Mouse (Mus musculus) liver, embryonic 14.5 days (tissue): ENCODE measurements around the gene Kcnc3. TPM values are rescaled to one million over a fixed set of nuclear protein-coding genes. Genes with fewer than 3 reads are reported as not detected.

Source experiments
- ATAC-seq: fragments of 200-750 bp; cut with Nextera tagmentation; 2 replicates; pipeline ENCODE4 v1.8.0; 2017; ENCODE audit warnings: moderate number of reproducible peaks, mild to moderate bottlenecking, moderate library complexity; ENCODE audit not compliant: insufficient read depth
- DNase-seq, 3 experiments: peaks; one replicate each; pipeline ENCODE4 v3.0.0-alpha.2; 2012 to 2013; ENCODE audit warnings: low read depth in 3 of 3, low spot score in 3 of 3
- H3K27ac ChIP-seq: fragments of 300-500 bp; sonication (generic); 2 replicates; pipeline ENCODE4 v1.5.1; 2014; ENCODE audit warnings: moderate library complexity, mild to moderate bottlenecking, control low read depth, inconsistent platforms
- H3K27me3 ChIP-seq: fragments of 300-500 bp; sonication (generic); 2 replicates; pipeline ENCODE4 v1.6.1; 2014; ENCODE audit warnings: mild to moderate bottlenecking, low read length, moderate library complexity; ENCODE audit not compliant: control insufficient read depth, insufficient read depth
- H3K36me3 ChIP-seq: fragments of 300-500 bp; sonication (generic); replicated peaks from 2 replicates; pipeline ENCODE4 v1.6.1; 2014; ENCODE audit warnings: low read depth; ENCODE audit not compliant: control insufficient read depth, insufficient read depth
- H3K4me1 ChIP-seq, 2 experiments: fragments of 200-500 bp in 1 of 2; fragments of 300-500 bp in 1 of 2; sonication (generic) in 1 of 2; replicated peaks; 2 replicates each; pipeline ENCODE4 v1.6.1; 2012 to 2014; ENCODE audit warnings: antibody characterized with exemption in 1 of 2, inconsistent platforms in 1 of 2, low read length in 1 of 2; ENCODE audit not compliant: control insufficient read depth in 2 of 2, insufficient read depth in 2 of 2
- H3K4me2 ChIP-seq: fragments of 300-500 bp; sonication (generic); 2 replicates; pipeline ENCODE4 v1.6.1; 2014; ENCODE audit warnings: low read depth, mild to moderate bottlenecking, control low read depth, moderate library complexity
- H3K4me3 ChIP-seq, 2 experiments: fragments of 200-500 bp in 1 of 2; fragments of 300-500 bp in 1 of 2; sonication (generic) in 1 of 2; 2 replicates each; pipeline ENCODE4 v1.5.1; 2012 to 2014; ENCODE audit warnings: low read depth in 2 of 2, low read length in 2 of 2, mild to moderate bottlenecking in 2 of 2, control low read depth in 1 of 2, inconsistent platforms in 1 of 2, moderate library complexity in 1 of 2; ENCODE audit not compliant: insufficient read depth in 1 of 2
- H3K9ac ChIP-seq: fragments of 300-500 bp; sonication (generic); replicated peaks from 2 replicates; pipeline ENCODE4 v1.6.1; 2014; ENCODE audit warnings: mild to moderate bottlenecking, control low read depth, moderate library complexity
- H3K9me3 ChIP-seq: fragments of 300-500 bp; sonication (generic); 2 replicates; pipeline ENCODE4 v1.6.1; 2016; ENCODE audit warnings: low read length, mixed read lengths; ENCODE audit not compliant: control insufficient read depth
- CTCF ChIP-seq: IDR thresholded peaks from 2 replicates; pipeline ENCODE4 v1.5.1; 2016; ENCODE audit warnings: antibody characterized with exemption, low read depth, control low read depth
- EP300 ChIP-seq: IDR thresholded peaks from 2 replicates; pipeline ENCODE4 v1.6.1; 2016; ENCODE audit warnings: antibody characterized with exemption, low read depth
- WGBS: fragments of 180-500 bp; shearing (Covaris S2); extraction: QIAGEN DNeasy Blood & Tissue Kit; methylation state at CpG from one replicate; pipeline ENCODE4 v1.1.7; 2014; ENCODE audit not compliant: insufficient replicate concordance; 5-methylcytosine and 5-hydroxymethylcytosine counted together
- polyA plus RNA-seq, 2 experiments: library from polyadenylated mRNA; depleted of rRNA in 1 of 2; stranded (reverse) in 1 of 2; unstranded in 1 of 2; fragments of >200 nt; fragmentation: Nextera tagmentation in 1 of 2; extraction: Ambion mirVana in 1 of 2; gene quantifications; 2 replicates each; pipeline versions ENCODE4 v1.2.1 to v1.2.3; 2012 to 2014

The Kcnc3 gene
- polyA plus RNA-seq, 2 experiments: 0.16 TPM; not detected in 1

- no peak for DNase-seq
- no peak for ATAC-seq
- no peak overlapping the region for H3K4me3 ChIP-seq
- no peaks in the 10 kb centered on the region for H3K36me3 ChIP-seq
- no peak overlapping the region for H3K9ac ChIP-seq
- H3K9me3 ChIP-seq: no peaks in the 10 kb centered on the region
- 57% methylated on average over 12 of the region's 12 CpGs for WGBS
- H3K4me1 ChIP-seq: no peaks in the 10 kb centered on the region
- TF ChIP-seq EP300: no peak
- no peak for TF ChIP-seq CTCF
- H3K4me2 ChIP-seq: no peak overlapping the region
- no peak overlapping the region for H3K27ac ChIP-seq
- peaks cover 16% of the 10 kb centered on the region for H3K27me3 ChIP-seq
These were observed 7.9 kb downstream of the Kcnc3 start for GRCm38 (mm10) chr7:44598336-44598735.

DNA sequence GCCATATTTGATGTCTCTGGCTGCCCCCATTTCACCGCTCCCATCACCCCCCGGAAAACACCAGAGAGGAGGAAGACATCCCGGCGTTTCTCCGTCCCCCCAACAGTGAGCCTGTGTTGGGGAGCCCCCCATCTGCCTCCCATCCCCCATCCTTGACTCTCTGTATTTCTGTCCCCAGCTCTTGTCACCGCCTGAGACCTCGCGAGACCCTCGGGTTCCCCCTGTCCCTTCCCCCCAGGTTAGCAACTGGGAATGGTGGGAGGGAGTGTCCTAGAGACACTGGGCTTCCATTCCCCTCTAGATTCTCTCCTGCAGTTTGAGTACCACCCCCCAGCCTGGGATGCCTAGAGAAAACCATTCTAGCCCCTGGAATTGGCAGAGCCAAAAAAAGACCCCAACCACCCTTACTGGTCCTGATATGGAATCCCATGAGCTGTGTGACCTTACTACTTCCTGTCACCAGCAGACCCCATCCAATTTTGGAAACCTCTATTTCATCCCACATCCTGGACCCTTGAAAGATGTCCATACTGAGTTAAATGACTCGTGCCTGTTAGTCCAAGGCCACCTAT lies 10.3 kb downstream of the Kcnc3 start:
- Histone ChIP-seq H3K9ac (no peak overlapping the region), H3K9me3 (no peaks in the 10 kb centered on the region), H3K4me3 (no peak overlapping the region), H3K27me3 (peaks cover 35% of the 10 kb centered on the region), H3K27ac (no peak overlapping the region), H3K4me1 (no peaks in the 10 kb centered on the region), H3K4me2 (no peak overlapping the region), H3K36me3 (no peaks in the 10 kb centered on the region)
- 66% methylated on average over 10 of the region's 10 CpGs for WGBS
- TF ChIP-seq CTCF (no peak), EP300 (no peak)
- DNase-seq (no peak), ATAC-seq (no peak)

DNA sequence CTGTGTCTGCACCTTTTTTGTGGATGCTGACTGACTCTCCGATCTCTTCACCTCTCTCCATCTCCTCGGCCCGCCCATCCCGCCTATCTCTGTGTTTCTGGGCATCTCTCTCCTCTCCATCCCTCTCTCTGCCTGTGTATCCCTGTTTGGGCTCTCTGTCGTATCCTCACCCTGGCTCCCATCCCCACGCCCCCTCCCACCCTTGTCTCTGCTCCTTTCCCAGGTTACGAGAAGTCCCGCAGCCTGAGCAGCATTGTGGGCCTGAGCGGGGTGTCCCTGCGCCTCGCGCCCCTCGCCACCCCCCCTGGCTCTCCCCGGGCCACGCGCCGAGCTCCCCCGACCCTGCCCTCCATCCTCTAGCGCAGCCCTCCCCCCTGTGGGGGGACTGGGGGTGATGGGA lies 11.2 kb downstream of the Kcnc3 start:
- H3K9me3 ChIP-seq: no peaks in the 10 kb centered on the region
- no peaks in the 10 kb centered on the region for H3K36me3 ChIP-seq
- no peak overlapping the region for H3K4me3 ChIP-seq
- TF ChIP-seq CTCF (no peak), EP300 (no peak)
- DNase-seq: no peak
- H3K27ac ChIP-seq: no peak overlapping the region
- peaks cover 42% of the 10 kb centered on the region for H3K27me3 ChIP-seq
- no peaks in the 10 kb centered on the region for H3K4me1 ChIP-seq
- WGBS: 13% methylated on average over 19 of the region's 19 CpGs
- H3K4me2 ChIP-seq: no peak overlapping the region
- no peak for ATAC-seq
- no peak overlapping the region for H3K9ac ChIP-seq

DNA sequence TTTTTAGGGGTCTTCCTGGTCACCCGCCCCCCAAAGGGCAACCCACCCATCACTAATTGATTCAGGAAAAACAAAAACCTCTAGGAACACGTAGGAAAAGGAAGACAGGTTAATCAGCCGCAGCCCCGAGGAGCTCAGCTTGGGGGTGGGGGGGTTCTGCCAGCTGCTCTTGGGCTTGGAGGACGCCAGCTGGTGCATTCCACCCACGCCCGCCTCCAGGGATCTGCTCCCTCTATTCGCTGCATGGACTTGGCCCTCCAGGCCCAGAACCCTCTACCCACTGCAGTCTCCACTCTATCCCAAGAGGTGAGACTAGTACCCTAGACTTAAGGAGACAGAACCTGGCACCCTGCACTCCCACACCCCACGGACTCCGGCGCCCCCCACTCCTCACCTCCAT lies 12.0 kb downstream of the Kcnc3 start:
- H3K27me3 ChIP-seq: peaks cover 44% of the 10 kb centered on the region
- no peaks in the 10 kb centered on the region for H3K9me3 ChIP-seq
- TF ChIP-seq EP300 (no peak), CTCF (no peak)
- no peak overlapping the region for H3K9ac ChIP-seq
- 20% methylated on average over 11 of the region's 11 CpGs for WGBS
- ATAC-seq: no peak
- no peaks in the 10 kb centered on the region for H3K4me1 ChIP-seq
- H3K4me3 ChIP-seq: no peak overlapping the region
- no peak for DNase-seq
- no peaks in the 10 kb centered on the region for H3K36me3 ChIP-seq
- no peak overlapping the region for H3K4me2 ChIP-seq
- H3K27ac ChIP-seq: no peak overlapping the region

DNA sequence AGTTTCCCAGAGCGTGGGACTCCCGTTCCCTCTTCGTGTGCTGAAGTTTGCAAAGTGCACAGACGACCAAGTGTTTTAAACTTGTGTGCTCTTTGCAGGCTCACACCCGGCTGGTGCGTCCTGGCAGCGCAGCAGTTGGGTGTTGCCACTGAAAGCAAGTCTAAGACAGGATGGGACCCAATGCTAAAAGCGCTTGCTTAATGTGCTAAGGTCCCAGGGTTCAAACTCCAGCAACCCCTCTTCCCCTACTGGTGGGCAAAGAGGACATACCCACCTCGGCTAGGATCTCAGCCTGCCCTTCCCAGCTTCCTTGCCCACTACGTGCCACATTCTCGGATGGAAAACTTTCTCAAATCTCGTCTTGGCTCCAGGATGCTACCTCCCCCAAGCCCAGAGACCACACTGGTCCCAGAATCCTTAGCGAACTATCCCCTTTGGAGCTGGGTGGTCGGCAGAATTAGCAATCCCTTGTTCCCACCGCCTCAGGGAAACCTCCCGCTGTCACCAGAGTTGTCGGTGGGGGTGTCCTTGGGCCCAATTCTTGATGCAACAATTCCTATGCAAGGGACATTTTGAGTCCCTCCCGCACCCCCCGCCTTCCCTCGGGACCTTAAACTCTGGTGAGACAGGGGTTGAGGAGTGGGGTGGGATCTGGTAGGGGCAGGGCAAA lies 12.9 kb downstream of the Kcnc3 start:
- no peaks in the 10 kb centered on the region for H3K4me1 ChIP-seq
- ATAC-seq: no peak
- H3K36me3 ChIP-seq: no peaks in the 10 kb centered on the region
- no peak for TF ChIP-seq CTCF
- TF ChIP-seq EP300: no peak
- DNase-seq: no peak
- H3K4me2 ChIP-seq: no peak overlapping the region; the same call in 1 of the 2 replicates
- H3K4me3 ChIP-seq: no peak overlapping the region
- WGBS: 5% methylated on average over 20 of the region's 20 CpGs
- H3K9me3 ChIP-seq: no peaks in the 10 kb centered on the region
- no peak overlapping the region for H3K27ac ChIP-seq
- H3K27me3 ChIP-seq: peaks cover 44% of the 10 kb centered on the region
- H3K9ac ChIP-seq: no peak overlapping the region
